Mouse (Mus musculus) left cerebral cortex, adult 2 months (tissue): Measurements from ENCODE around the gene Tars. TPM values are rescaled to one million over a fixed set of nuclear protein-coding genes. Genes with fewer than 3 reads are reported as not detected.

Experiments
- DNase-seq, 2 experiments: peaks; one replicate each; pipeline ENCODE4 v3.0.0; 2021 to 2022; ENCODE audit warnings: low spot score in 2 of 2, mixed read lengths in 1 of 2; ENCODE audit errors: extremely low spot score in 1 of 2
- H3K27ac ChIP-seq: fragments of 200-600 bp; 2 replicates; pipeline ENCODE4 v1.8.1; 2022
- H3K4me3 ChIP-seq: fragments of 200-600 bp; 2 replicates; pipeline ENCODE4 v1.8.1; 2022
- CTCF ChIP-seq: fragments of 200-600 bp; IDR thresholded peaks from 2 replicates; pipeline ENCODE4 v1.8.1; 2022; ENCODE audit warnings: antibody characterized with exemption, mild to moderate bottlenecking, moderate library complexity
- intact Hi-C: fragments of 180-260 bp; cut with DNase I; formaldehyde crosslinking; loops from one replicate; pipeline ENCODE4 v1.15.1; 2025
- total RNA-seq, 2 experiments: library from RNA; stranded (reverse); gene quantifications; 2 replicates each; pipeline ENCODE4 v1.2.3; 2021

Tars gene
- total RNA-seq, 2 experiments from 2014 or later, result 31.9 to 39.7 TPM

- no peak for TF ChIP-seq CTCF
- H3K27ac ChIP-seq, result no peak overlapping the region
- no peak for DNase-seq
- H3K4me3 ChIP-seq, result no peak overlapping the region
- intact Hi-C loops, result no loop called here
Observed at GRCm38 (mm10) chr15:11360888-11361287, 38.6 kb downstream of the Tars start.

- H3K4me3 ChIP-seq, result no peak overlapping the region
- no peak for DNase-seq
- intact Hi-C loops, result no loop called here
- no peak for TF ChIP-seq CTCF
- H3K27ac ChIP-seq, result no peak overlapping the region
Observed at GRCm38 (mm10) chr15:11357501-11357900, 42.0 kb downstream of the Tars start.

GRCm38 (mm10) chr15:11355865-11356264 lies 43.6 kb downstream of the Tars start:
- DNase-seq, result no peak
- intact Hi-C loops, result no loop called here
- H3K27ac ChIP-seq, result no peak overlapping the region
- no peak overlapping the region for H3K4me3 ChIP-seq
- TF ChIP-seq CTCF, result no peak

- DNase-seq, result no peak
- TF ChIP-seq CTCF, result no peak
- Histone ChIP-seq H3K27ac (no peak overlapping the region), H3K4me3 (no peak overlapping the region)
- intact Hi-C loops, result no loop called here
Observed at GRCm38 (mm10) chr15:11339467-11340180, 59.8 kb downstream of the Tars start.
